Mouse (Mus musculus) MEL (cell line): Measurements from ENCODE around the gene Ern1. TPM values are rescaled to one million over a fixed set of nuclear protein-coding genes. Genes with fewer than 3 reads are reported as not detected.

Source experiments
- DNase-seq: peaks from one replicate; pipeline ENCODE4 v3.0.0; 2011; ENCODE audit warnings: low read depth, low spot score
- H3K27ac ChIP-seq: 2 replicates; pipeline ENCODE4 v1.5.1; 2012; ENCODE audit warnings: low read depth, mild to moderate bottlenecking, control low read depth, low read length, moderate library complexity; ENCODE audit not compliant: control insufficient read depth
- H3K27me3 ChIP-seq, 2 experiments: fragments of 150-350 bp in 1 of 2; sonication (generic) in 1 of 2; 2 replicates each; pipeline ENCODE4 v1.6.1; 2012; ENCODE audit warnings: low read length in 2 of 2, mild to moderate bottlenecking in 2 of 2, improper control_type of control experiment in 1 of 2, moderate library complexity in 1 of 2; ENCODE audit not compliant: insufficient read depth in 2 of 2, control insufficient read depth in 1 of 2
- H3K36me3 ChIP-seq, 2 experiments: 2 replicates each; pipeline ENCODE4 v1.6.1; 2012 to 2014; ENCODE audit warnings: low read length in 2 of 2, improper control_type of control experiment in 1 of 2, inconsistent platforms in 1 of 2, mild to moderate bottlenecking in 1 of 2; ENCODE audit not compliant: insufficient read depth in 2 of 2, control insufficient read depth in 1 of 2
- H3K4me1 ChIP-seq, 2 experiments: fragments of 150-350 bp in 1 of 2; sonication (generic) in 1 of 2; 2 replicates each; pipeline ENCODE4 v1.6.1; 2012; ENCODE audit warnings: low read length in 2 of 2, improper control_type of control experiment in 1 of 2, mild to moderate bottlenecking in 1 of 2; ENCODE audit not compliant: insufficient read depth in 2 of 2, control insufficient read depth in 1 of 2
- H3K4me3 ChIP-seq, 2 experiments: fragments of 150-350 bp in 1 of 2; sonication (generic) in 1 of 2; 2 replicates each; pipeline ENCODE4 v1.5.1; 2012; ENCODE audit warnings: low read depth in 2 of 2, low read length in 2 of 2, mild to moderate bottlenecking in 2 of 2, moderate library complexity in 2 of 2, control low read depth in 1 of 2, improper control_type of control experiment in 1 of 2; ENCODE audit not compliant: control insufficient read depth in 1 of 2, insufficient read depth in 1 of 2
- H3K79me2 ChIP-seq: 2 replicates; pipeline ENCODE4 v1.6.1; 2012; ENCODE audit warnings: mild to moderate bottlenecking, low read length, moderate library complexity; ENCODE audit not compliant: control insufficient read depth, poor library complexity, insufficient read depth
- H3K9ac ChIP-seq: 2 replicates; pipeline ENCODE4 v1.6.1; 2012; ENCODE audit warnings: low read depth, mild to moderate bottlenecking, control low read depth, low read length, moderate library complexity; ENCODE audit not compliant: control insufficient read depth, poor library complexity, severe bottlenecking
- H3K9me3 ChIP-seq: fragments of 150-350 bp; sonication (generic); replicated peaks from 2 replicates; pipeline ENCODE4 v1.6.1; 2012; ENCODE audit warnings: mild to moderate bottlenecking, low read length, improper control_type of control experiment, moderate library complexity; ENCODE audit not compliant: insufficient read depth
- BHLHE40 ChIP-seq: IDR thresholded peaks from 2 replicates; pipeline ENCODE4 v1.6.1; 2012; ENCODE audit warnings: low read depth, mild to moderate bottlenecking, inconsistent platforms, low read length, improper control_type of control experiment, borderline replicate concordance
- CHD1 ChIP-seq: IDR thresholded peaks from 2 replicates; pipeline ENCODE4 v1.6.1; 2012; ENCODE audit warnings: low read depth, mild to moderate bottlenecking, inconsistent platforms, low read length, improper control_type of control experiment
- CHD2 ChIP-seq: IDR thresholded peaks from 2 replicates; pipeline ENCODE4 v1.6.1; 2011; ENCODE audit warnings: low read length, improper control_type of control experiment
- E2F4 ChIP-seq: IDR thresholded peaks from 2 replicates; pipeline ENCODE4 v1.6.1; 2011; ENCODE audit warnings: low read depth, low read length, improper control_type of control experiment, borderline replicate concordance
- ELF1 ChIP-seq: IDR thresholded peaks from 2 replicates; pipeline ENCODE4 v1.6.1; 2014; ENCODE audit warnings: low read depth, mild to moderate bottlenecking, inconsistent platforms, low read length, improper control_type of control experiment, moderate library complexity
- EP300 ChIP-seq, 2 experiments: IDR thresholded peaks; 2 replicates each; pipeline ENCODE4 v1.6.1; 2011; ENCODE audit warnings: improper control_type of control experiment in 2 of 2, low read length in 2 of 2, low read depth in 1 of 2, mild to moderate bottlenecking in 1 of 2
- ETS1 ChIP-seq: IDR thresholded peaks from 2 replicates; pipeline ENCODE4 v1.6.1; 2012; ENCODE audit warnings: low read depth, mild to moderate bottlenecking, inconsistent platforms, low read length, improper control_type of control experiment, moderate library complexity
- GABPA ChIP-seq: IDR thresholded peaks from 2 replicates; pipeline ENCODE4 v1.6.1; 2012; ENCODE audit warnings: low read depth, mild to moderate bottlenecking, inconsistent platforms, low read length, improper control_type of control experiment, moderate library complexity
- HCFC1 ChIP-seq: IDR thresholded peaks from 2 replicates; pipeline ENCODE4 v1.6.1; 2012; ENCODE audit warnings: low read depth, mild to moderate bottlenecking, inconsistent platforms, low read length, improper control_type of control experiment, moderate library complexity
- JUND ChIP-seq: IDR thresholded peaks from 2 replicates; pipeline ENCODE4 v1.6.1; 2011; ENCODE audit warnings: low read depth, mild to moderate bottlenecking, improper control_type of control experiment, low read length
- KAT2A ChIP-seq: conservative IDR thresholded peaks from 2 replicates; pipeline ENCODE4 v1.6.1; 2012; ENCODE audit warnings: low read depth, low read length, improper control_type of control experiment, inconsistent platforms
- MAFK ChIP-seq: IDR thresholded peaks from 2 replicates; pipeline ENCODE4 v1.6.1; 2011; ENCODE audit warnings: low read depth, mild to moderate bottlenecking, low read length, improper control_type of control experiment, borderline replicate concordance
- MAX ChIP-seq: IDR thresholded peaks from 2 replicates; pipeline ENCODE4 v1.6.1; 2011; ENCODE audit warnings: low read length, improper control_type of control experiment
- MAZ ChIP-seq: IDR thresholded peaks from 2 replicates; pipeline ENCODE4 v1.6.1; 2012; ENCODE audit warnings: low read depth, mild to moderate bottlenecking, inconsistent platforms, low read length, improper control_type of control experiment
- MEF2A ChIP-seq: IDR thresholded peaks from 2 replicates; pipeline ENCODE4 v1.6.1; 2014; ENCODE audit warnings: low read depth, mild to moderate bottlenecking, inconsistent platforms, low read length, improper control_type of control experiment; ENCODE audit not compliant: poor library complexity, insufficient replicate concordance, severe bottlenecking; ENCODE audit errors: extremely low read depth
- MXI1 ChIP-seq: IDR thresholded peaks from 2 replicates; pipeline ENCODE4 v1.6.1; 2011; ENCODE audit warnings: mild to moderate bottlenecking, low read depth, low read length, improper control_type of control experiment
- MYB ChIP-seq: IDR thresholded peaks from 2 replicates; pipeline ENCODE4 v1.6.1; 2011; ENCODE audit warnings: mild to moderate bottlenecking, low read depth, low read length, improper control_type of control experiment
- MYC ChIP-seq: IDR thresholded peaks from 2 replicates; pipeline ENCODE4 v1.6.1; 2011; ENCODE audit warnings: low read depth, mild to moderate bottlenecking, low read length, improper control_type of control experiment, moderate library complexity
- NELFE ChIP-seq: IDR thresholded peaks from 2 replicates; pipeline ENCODE4 v1.6.1; 2011; ENCODE audit warnings: low read depth, low read length, improper control_type of control experiment
- NRF1 ChIP-seq: IDR thresholded peaks from 2 replicates; pipeline ENCODE4 v1.6.1; 2014; ENCODE audit warnings: low read depth, mild to moderate bottlenecking, inconsistent platforms, low read length, improper control_type of control experiment, moderate library complexity; ENCODE audit not compliant: poor library complexity, insufficient read depth, severe bottlenecking
- POLR2A ChIP-seq, 2 experiments: IDR thresholded peaks; 2 replicates each; pipeline ENCODE4 v1.6.1; 2011 to 2012; ENCODE audit warnings: low read length in 2 of 2, mild to moderate bottlenecking in 2 of 2, control low read depth in 1 of 2, improper control_type of control experiment in 1 of 2, low read depth in 1 of 2, moderate library complexity in 1 of 2; ENCODE audit not compliant: control insufficient read depth in 1 of 2, insufficient read depth in 1 of 2, poor library complexity in 1 of 2
- POLR2AphosphoS5 ChIP-seq: IDR thresholded peaks from 2 replicates; pipeline ENCODE4 v1.6.1; 2012; ENCODE audit warnings: low read depth, borderline replicate concordance, mild to moderate bottlenecking, inconsistent platforms, low read length, moderate library complexity, mixed read lengths
- RAD21 ChIP-seq: IDR thresholded peaks from 2 replicates; pipeline ENCODE4 v1.6.1; 2011; ENCODE audit warnings: mild to moderate bottlenecking, low read depth, low read length, improper control_type of control experiment
- RCOR1 ChIP-seq: IDR thresholded peaks from 2 replicates; pipeline ENCODE4 v1.6.1; 2012; ENCODE audit warnings: low read depth, mild to moderate bottlenecking, inconsistent platforms, low read length, improper control_type of control experiment
- SMC3 ChIP-seq: IDR thresholded peaks from 2 replicates; pipeline ENCODE4 v1.6.1; 2011; ENCODE audit warnings: low read depth, low read length, improper control_type of control experiment
- TAL1 ChIP-seq: IDR thresholded peaks from 2 replicates; pipeline ENCODE4 v1.6.1; 2012; ENCODE audit warnings: mild to moderate bottlenecking, inconsistent platforms, low read length, moderate library complexity, mixed read lengths
- TBP ChIP-seq: IDR thresholded peaks from 2 replicates; pipeline ENCODE4 v1.8.0; 2011; ENCODE audit warnings: low read depth, low read length, improper control_type of control experiment
- TCF12 ChIP-seq: IDR thresholded peaks from 2 replicates; pipeline ENCODE4 v1.6.1; 2014; ENCODE audit warnings: low read depth, mild to moderate bottlenecking, inconsistent platforms, low read length, improper control_type of control experiment, moderate library complexity
- UBTF ChIP-seq: IDR thresholded peaks from 2 replicates; pipeline ENCODE4 v1.6.1; 2012; ENCODE audit warnings: low read depth, mild to moderate bottlenecking, inconsistent platforms, low read length, improper control_type of control experiment, moderate library complexity, borderline replicate concordance; ENCODE audit not compliant: insufficient read depth
- USF1 ChIP-seq: IDR thresholded peaks from 2 replicates; pipeline ENCODE4 v1.6.1; 2014; ENCODE audit warnings: low read depth, mild to moderate bottlenecking, inconsistent platforms, low read length, improper control_type of control experiment, moderate library complexity
- USF2 ChIP-seq, 2 experiments: IDR thresholded peaks; 2 replicates each; pipeline ENCODE4 v1.6.1; 2011 to 2012; ENCODE audit warnings: improper control_type of control experiment in 2 of 2, low read length in 2 of 2, borderline replicate concordance in 1 of 2, inconsistent platforms in 1 of 2, low read depth in 1 of 2, mild to moderate bottlenecking in 1 of 2; ENCODE audit not compliant: insufficient read depth in 1 of 2
- ZC3H11A ChIP-seq: IDR thresholded peaks from 2 replicates; pipeline ENCODE4 v1.6.1; 2012; ENCODE audit warnings: low read depth, mild to moderate bottlenecking, inconsistent platforms, low read length, improper control_type of control experiment
- ZKSCAN1 ChIP-seq: IDR thresholded peaks from 2 replicates; pipeline ENCODE4 v1.6.1; 2012; ENCODE audit warnings: low read depth, mild to moderate bottlenecking, inconsistent platforms, low read length, improper control_type of control experiment, moderate library complexity
- ZNF384 ChIP-seq: IDR thresholded peaks from 2 replicates; pipeline ENCODE4 v1.6.1; 2012; ENCODE audit warnings: low read depth, mild to moderate bottlenecking, inconsistent platforms, low read length, improper control_type of control experiment
- polyA plus RNA-seq, 2 experiments: library from polyadenylated mRNA; stranded (reverse) in 1 of 2; unstranded in 1 of 2; fragments of >175 nt in 1 of 2; fragments of >200 nt in 1 of 2; gene quantifications; 2 replicates each; pipeline versions ENCODE4 v1.2.1 to v1.2.4; 2012; ENCODE audit warnings: low replicate concordance in 2 of 2, low read depth in 1 of 2; ENCODE audit not compliant: insufficient read length in 2 of 2, insufficient read depth in 1 of 2, missing spikeins in 1 of 2
- total RNA-seq: library from RNA; depleted of rRNA; stranded (reverse); fragments of 300-350 nt; gene quantifications from 2 replicates; pipeline ENCODE4 v1.2.3, GENCODE M21; 2012

The Ern1 gene
- total and polyA plus RNA-seq, 3 experiments = 4.3 to 5.7 TPM; not detected in 1

GRCm38 (mm10) chr11:106475309-106475708 is 12.3 kb downstream of the Ern1 start (continued):
- TF ChIP-seq CHD2 = no peak

DNA sequence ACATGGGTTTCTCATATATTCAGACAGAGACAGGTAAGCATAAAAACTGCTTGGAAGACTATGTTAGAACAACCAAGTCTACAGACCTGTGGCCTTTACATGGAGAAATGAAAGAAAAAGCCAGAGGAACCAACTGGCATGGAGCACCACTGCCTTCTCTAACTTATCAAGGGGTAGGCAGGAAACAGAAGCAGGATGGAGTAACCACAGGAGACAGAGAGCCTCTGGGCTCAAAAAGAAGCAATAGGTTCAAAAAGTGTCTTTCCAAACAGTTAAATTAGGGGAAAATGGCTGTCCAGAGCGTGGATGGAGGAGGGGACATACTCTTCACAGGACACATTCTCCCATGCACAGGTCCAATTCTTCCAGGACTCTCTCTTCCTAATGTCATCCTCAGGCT is 16.0 kb downstream of the Ern1 start:
- Histone ChIP-seq H3K79me2 (peaks cover 2% of the 10 kb centered on the region; the same call in 1 of the 2 replicates), H3K27ac (peak overlapping the region; percentile 70), H3K9me3 (no peaks in the 10 kb centered on the region), H3K4me1 (peaks cover 37 to 41% of the 10 kb centered on the region in 2 experiments), H3K27me3 (no peaks in the 10 kb centered on the region), H3K4me3 (peak overlapping the region in 1 of 2 experiments; percentile 67; a peak in 2 of 4 replicates), H3K9ac (peak overlapping the region; percentile 28; the same call in 1 of the 2 replicates), H3K36me3 (peaks cover 0 to 48% of the 10 kb centered on the region in 2 experiments; a peak in 2 of 4 replicates)
- DNase-seq = peak; percentile 82
- TF ChIP-seq KAT2A = no peak
- TF ChIP-seq E2F4 = no peak
- TF ChIP-seq POLR2A (IDR thresholded peaks at IDR 0.05; ENCODE audit: control insufficient read depth in 1 of 2, insufficient read depth in 1 of 2, low read depth in 1 of 2, low read length in 2 of 2, poor library complexity in 1 of 2) = no peak
- TF ChIP-seq MAFK = no peak
- peak; percentile 82 to 89 for TF ChIP-seq EP300 (IDR thresholded peaks at IDR 0.05; ENCODE audit: low read depth in 1 of 2, low read length in 2 of 2)
- peak; percentile 84 for TF ChIP-seq TCF12
- no peak for TF ChIP-seq ZNF384
- TF ChIP-seq UBTF = 0 out of 2 replicates have a peak, but pooled peaks have one; percentile 53
- TF ChIP-seq RAD21 = no peak
- TF ChIP-seq MYC = no peak
- no peak for TF ChIP-seq USF1
- no peak for TF ChIP-seq ZC3H11A
- TF ChIP-seq MXI1 = peak; percentile 75
- no peak for TF ChIP-seq USF2 (IDR thresholded peaks at IDR 0.05; ENCODE audit: borderline replicate concordance in 1 of 2, insufficient read depth in 1 of 2, low read depth in 1 of 2, low read length in 2 of 2)
- TF ChIP-seq NELFE = no peak
- 0 out of 2 replicates have a peak, but pooled peaks have one; percentile 17 for TF ChIP-seq JUND
- 0 out of 2 replicates have a peak, but pooled peaks have one; percentile 34 for TF ChIP-seq TBP
- TF ChIP-seq MAZ = 0 out of 2 replicates have a peak, but pooled peaks have one; percentile 28
- TF ChIP-seq GABPA = no peak
- TF ChIP-seq ZKSCAN1 = no peak
- no peak for TF ChIP-seq BHLHE40
- no peak for TF ChIP-seq POLR2AphosphoS5
- 0 out of 2 replicates have a peak, but pooled peaks have one; percentile 35 for TF ChIP-seq ELF1
- peak; percentile 77 for TF ChIP-seq TAL1
- no peak for TF ChIP-seq CHD1
- no peak for TF ChIP-seq MEF2A
- TF ChIP-seq HCFC1 = peak; percentile 43; the same call in 1 of the 2 replicates
- TF ChIP-seq ETS1 = peak; percentile 70
- peak; percentile 41; the same call in 1 of the 2 replicates for TF ChIP-seq MYB
- TF ChIP-seq MAX = no peak
- TF ChIP-seq SMC3 = no peak
- TF ChIP-seq NRF1 = no peak
- TF ChIP-seq RCOR1 = peak; percentile 71
